Mouse (Mus musculus) B cell, adult 2 months (primary cell): ENCODE measurements at regions not wholly inside any gene's neighbourhood (a gene's known extent, or its start where the extent isn't known, plus 50 kb on each side); places are given as distances from the start of the nearest gene placed in this dataset.

ENCODE experiments used
- DNase-seq, 2 experiments: peaks; one replicate each; pipeline ENCODE4 v3.0.0; 2022

DNA sequence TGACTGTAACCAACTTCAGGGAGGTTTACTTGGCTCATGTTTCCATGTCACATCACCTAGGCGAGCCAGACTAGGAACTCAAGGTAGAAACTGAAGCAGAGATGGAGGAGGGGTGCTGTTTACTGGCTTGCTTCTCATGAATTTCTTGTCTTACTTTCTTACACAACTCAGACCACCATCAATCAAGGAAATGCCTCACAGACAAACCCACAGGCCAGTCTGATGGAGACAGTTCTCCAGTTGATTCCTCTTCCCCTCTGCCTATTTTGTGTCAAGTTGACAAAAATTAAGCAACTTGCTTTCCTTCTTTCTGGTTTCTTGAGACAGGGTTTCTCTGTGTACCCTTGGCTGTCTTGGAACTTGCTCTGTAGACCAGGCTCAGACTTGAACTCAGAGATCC, 83.8 kb upstream of the Phip start:
- no peak for DNase-seq

DNA sequence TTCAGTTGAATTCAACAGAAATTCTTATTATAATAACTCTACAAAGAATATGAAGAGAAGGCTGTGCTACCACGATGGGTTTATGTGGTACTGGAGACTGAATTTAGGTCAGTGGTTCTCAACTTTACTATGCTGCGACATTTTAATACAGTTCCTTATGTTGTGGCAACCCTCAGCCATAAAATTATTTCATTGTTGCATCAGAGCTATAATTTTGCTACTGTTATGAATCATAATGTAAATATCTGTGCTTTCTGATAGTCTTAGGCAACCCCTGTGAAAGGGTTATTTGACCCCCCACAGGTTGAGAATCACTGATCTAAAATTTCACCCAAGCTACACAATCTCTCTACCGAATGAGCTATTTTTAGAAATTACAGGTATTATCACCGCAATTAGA, 80.9 kb upstream of the Phip start:
- no peak for DNase-seq

DNA sequence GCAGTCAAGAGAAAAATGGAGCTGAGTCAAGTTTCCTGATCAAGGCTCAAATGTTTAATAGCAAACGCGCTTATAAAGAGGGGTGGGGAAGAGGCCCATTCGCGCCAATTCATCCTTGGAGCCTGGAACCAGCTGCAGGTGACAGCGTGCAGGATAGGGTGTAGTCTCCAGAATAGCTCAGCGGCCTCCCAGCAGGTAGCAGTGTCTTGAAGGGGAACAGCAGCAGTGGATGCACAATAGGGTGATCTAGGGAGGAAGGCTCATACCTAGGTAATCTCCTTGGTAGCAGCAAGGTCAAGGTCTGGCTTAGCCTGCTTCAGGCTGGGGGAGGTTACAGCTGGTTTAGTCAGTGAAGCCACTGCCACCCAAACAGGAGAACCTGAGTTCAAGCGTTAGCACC, 76.3 kb upstream of the Phip start:
- DNase-seq = no peak

DNA sequence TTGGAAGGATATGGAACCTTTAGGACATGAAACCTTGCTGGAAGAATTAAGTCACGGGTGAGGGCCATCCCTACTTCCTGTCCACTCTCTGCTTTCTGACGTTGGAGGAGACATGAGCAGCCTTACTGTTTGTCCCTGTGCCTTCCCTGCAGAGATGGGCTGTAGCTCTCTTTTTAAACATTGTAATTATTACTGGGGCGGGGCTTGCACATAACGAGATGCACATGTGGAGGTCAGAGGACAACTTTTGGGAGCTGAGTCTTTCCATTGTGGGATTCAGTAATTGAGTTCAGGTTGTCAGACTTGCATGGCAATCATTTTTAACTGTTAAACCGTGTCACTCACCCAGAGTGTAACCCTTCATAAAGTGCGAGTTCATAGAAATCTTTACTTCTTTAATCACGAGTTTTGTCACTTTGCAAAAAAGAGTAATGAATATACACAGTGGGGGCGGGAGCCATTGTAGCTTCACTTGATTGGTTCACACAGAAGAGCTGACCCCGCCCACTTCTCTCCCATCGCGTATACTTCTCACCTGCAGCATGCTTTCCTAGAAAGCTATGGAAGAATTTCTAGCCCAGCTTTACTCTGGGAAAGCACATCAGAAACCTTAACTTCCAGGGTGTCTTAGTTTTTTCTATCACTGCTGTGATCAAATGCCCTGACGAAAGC, 72.4 kb upstream of the Phip start:
- no peak for DNase-seq

DNA sequence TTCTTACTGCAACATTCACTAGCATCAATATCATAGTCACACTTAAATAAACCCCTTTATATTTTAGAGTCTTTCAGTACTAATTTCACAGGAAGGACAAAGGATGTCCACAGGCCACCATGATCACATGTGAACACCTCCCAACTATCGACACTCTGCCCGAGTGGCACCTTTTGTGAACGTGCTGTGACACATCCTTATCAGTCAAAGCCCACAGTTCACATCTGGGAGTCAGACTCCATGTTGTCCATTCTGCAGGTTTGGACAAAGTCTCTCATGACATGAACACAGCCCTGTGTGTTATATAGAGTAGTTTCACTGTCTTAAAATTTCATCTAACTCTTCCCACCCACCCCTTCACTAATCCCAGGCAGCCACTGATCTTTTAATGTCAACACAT, 70.7 kb upstream of the Phip start:
- DNase-seq = no peak

DNA sequence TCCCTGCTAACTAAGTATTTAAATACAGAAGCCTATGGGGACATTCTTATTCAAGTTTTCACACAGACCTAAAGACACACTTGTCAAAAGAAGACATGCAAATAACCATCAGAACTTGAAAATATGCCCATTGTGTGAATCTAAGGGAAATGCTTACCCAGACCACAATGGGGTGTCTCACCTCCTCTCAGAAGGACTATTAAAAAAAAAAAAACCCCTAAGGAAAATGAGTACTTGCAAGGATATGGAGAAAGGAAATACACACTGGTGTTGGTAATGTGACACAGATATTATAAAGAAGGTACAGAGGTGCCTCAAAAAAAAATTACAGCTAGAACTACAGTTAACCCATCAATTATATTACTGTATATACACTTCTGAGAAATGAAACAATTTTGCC, 68.5 kb upstream of the Phip start:
- no peak for DNase-seq

DNA sequence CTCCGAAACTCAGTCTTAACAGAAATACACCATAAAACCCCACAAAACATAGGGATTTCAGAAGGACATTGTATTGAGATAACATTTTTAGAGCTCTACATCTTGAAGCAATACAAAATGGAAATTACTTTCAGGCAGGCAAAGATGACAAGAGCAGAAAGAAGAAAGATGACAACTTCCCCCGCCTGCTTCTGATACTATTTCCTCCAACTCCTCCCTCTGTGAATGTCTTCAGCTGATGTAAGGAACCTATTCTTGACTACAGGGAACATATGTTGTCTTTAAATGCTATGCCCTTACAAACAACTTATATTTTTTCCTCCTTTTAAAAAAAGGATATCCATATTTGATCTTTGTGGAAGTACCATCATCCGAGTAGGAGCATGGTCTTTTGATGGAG, 66.0 kb upstream of the Phip start:
- no peak for DNase-seq

DNA sequence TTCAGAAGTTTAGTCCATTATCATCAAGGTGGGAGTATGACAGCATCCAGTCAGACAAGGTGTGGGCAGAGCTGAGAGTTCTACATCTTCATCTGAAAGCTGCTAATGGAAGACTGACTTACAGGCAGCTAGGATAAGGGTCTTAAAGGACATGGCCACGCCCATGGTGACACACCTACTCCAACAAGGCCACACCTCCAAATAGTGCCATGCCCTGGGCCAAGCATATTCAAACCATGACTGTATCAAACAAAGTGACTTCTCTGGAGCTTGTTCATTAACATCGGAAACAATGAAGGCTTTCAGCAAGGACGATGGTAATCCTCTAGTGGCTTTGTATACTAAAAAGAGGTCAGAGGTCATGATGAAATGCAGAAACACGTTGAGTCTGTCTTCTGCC, 65.4 kb upstream of the Phip start:
- DNase-seq = no peak

DNA sequence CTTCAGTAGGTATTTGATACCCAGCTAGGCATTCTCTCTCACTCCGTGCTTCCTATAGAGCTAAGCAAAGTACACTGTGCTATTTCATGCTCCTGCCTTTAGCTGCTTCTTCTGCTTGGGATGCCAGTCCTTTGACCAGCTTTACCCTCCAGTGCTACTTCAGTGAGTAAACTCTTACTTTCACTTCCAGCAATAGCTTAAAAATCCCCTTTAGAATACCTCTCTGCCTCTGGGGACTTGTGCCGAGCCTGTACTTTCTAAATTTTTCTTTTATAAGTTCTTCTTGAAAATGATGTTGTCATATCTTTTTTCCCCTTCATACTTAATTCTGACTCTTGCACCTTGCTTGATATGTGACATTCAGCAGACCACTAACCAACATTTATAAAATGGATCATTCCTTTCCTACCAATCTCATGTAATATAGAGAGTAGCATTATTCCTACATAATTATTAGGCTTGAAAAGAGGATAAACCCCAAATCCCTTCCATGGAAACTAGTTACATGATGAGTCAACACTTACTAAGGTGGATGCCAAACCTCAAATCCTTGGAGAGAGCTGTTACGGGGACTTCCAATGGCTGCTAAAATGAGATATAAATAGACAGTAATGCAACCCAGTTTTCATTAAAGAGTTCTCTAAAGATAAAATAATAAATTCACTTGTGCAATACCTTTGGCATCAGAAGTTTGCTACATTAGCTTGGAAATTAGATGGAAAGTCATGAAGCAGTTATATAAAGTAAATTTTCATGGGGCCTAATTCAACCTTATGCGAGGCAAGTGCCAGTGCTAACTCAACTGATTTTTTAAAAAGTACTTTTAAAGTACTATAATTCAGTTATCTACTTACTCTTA, 62.2 kb upstream of the Phip start:
- peak; percentile 23 to 38 for DNase-seq
